Mouse (Mus musculus) effector memory CD4-positive, alpha-beta T cell, adult 5 months (primary cell): Measurements from ENCODE around the gene Gm10912. TPM values are rescaled to one million over a fixed set of nuclear protein-coding genes. Genes with fewer than 3 reads are reported as not detected.

Experiments used
- polyA plus RNA-seq: library from polyadenylated mRNA; unstranded; fragments of 100-300 nt; shearing (Covaris generic); gene quantifications from one replicate; pipeline ENCODE4 v1.2.1, GENCODE M21; 2017

The Gm10912 gene
- polyA plus RNA-seq: 0.22 TPM

DNA sequence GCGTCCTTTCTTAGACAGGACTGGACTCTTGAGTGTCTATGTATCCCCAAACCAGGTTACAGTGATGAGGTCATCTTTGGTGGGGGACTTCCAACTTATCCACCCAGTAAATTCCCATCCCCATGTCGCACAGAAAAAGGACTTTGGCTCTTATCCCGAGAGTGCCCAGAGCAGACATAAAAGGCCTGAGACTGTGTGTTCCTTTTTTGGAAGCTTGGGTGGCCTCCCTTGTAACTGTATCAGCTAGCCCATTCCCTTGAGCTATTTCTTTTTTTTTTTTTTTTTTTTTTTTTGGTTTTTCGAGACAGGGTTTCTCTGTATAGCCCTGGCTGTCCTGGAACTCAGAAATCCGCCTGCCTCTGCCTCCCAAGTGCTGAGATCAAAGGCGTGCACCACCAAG lies at the start of gene Gm10912:
Gene Gm10912, plus strand, starts transcription at position 301 of the 400 bp plus-strand sequence.

DNA sequence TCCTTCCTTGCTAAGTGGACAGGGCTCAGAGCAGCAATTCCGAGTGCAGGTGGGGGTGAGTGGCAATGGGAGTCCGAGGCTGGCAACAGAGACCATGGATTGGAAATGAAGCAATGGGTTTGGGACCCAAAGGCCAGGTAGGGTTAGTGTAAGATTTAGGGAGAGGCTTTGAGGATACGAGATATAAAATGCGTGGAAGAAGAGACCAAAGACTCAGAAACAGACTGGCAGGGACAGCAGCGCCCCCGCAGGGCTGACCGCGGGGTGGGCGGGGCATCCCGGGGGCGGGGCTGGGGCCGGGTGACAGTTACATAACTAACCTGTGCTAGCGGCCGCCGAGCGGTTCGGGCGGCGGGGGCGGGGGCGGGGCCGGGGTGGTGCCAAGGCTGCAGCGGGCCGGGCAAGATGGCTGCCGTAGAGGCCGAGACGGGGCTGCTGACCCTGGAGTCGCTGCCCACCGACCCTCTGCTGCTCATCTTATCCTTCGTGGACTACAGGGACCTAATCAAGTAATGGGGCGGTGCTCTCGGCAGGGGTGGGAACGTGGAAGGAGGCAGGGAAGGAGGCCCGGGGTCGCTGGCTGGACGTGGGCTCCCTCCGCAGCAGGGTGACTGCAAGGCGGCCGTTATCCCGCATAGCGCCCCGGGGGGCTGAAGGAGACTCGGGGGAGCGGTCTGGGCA lies 38.0 kb upstream of the Gm10912 start, which contains the start of gene Fbxo3:
Gene Fbxo3, plus strand, starts transcription at position 264 of the 681 bp plus-strand sequence.

DNA sequence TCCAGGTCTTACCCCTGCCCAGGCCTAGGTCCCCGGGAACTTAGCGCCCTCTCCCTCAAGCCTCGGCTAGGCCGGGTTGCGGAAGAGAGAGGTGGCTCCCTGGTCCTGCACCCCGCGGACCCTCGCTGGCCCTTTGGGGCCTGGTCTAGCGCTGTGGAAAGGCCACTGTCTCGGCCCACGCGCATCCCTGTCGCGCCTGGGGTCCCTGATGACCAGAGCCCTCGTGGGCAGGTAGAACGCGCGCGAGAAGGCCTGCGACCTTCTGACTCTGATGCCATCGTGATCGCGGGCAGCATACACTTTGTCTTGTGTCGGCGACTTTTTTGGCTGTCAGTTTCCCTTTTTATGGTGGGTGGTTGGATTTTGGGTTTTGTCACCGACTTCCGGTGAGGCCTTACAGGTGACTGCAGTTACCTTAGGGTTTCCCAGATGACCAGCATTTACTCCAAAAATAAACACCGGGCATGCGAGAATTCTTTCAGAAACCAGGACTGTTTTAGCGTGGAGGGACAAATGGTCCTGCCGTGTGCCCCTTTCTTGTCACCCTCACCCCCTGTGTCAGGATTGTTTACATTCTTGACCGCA lies 37.4 kb upstream of the Gm10912 start, which contains the start of gene 4931422A03Rik:
Gene 4931422A03Rik, minus strand, starts transcription at position 223 of the 585 bp plus-strand sequence.

GRCm38 (mm10) chr2:104068450-104068849 lies 2.8 kb downstream of the Gm10912 start, which contains the start of gene Gm10799:
Gene Gm10799, minus strand, starts transcription at chr2:104068550.

GRCm38 (mm10) chr2:104069704-104070185 lies 4.1 kb downstream of the Gm10912 start, which contains the start of gene Cd59b:
Gene Cd59b, plus strand, starts transcription at chr2:104069849.

GRCm38 (mm10) chr2:104095741-104096213 lies 30.2 kb downstream of the Gm10912 start, which contains the start of gene Cd59a:
Gene Cd59a, plus strand, starts transcription at chr2:104095801.

Other genes with a start within 250 kb of the Gm10912 start
- gene Lmo2, start 107.8 kb upstream of the Gm10912 start, polyA plus RNA-seq: not detected
- gene Fbxo3, start 38.1 kb upstream of the Gm10912 start, polyA plus RNA-seq: 38.5 TPM
- gene 4931422A03Rik, start 37.5 kb upstream of the Gm10912 start, polyA plus RNA-seq: 4.7 TPM
- not detected for gene Gm10799, start 2.7 kb downstream of the Gm10912 start, polyA plus RNA-seq
- not detected for gene Cd59b, start 4.0 kb downstream of the Gm10912 start, polyA plus RNA-seq
- gene Cd59a, start 30.0 kb downstream of the Gm10912 start, polyA plus RNA-seq: not detected
- gene A930018P22Rik, start 56.9 kb downstream of the Gm10912 start, polyA plus RNA-seq: not detected